Mouse (Mus musculus): ENCODE measurements around the gene Slc25a30. TPM values are rescaled to one million over a fixed set of nuclear protein-coding genes. Genes with fewer than 3 reads are reported as not detected.

The Slc25a30 gene
- polyA plus RNA-seq, 1 experiment from 2014 or later, result 5.7 TPM

DNA sequence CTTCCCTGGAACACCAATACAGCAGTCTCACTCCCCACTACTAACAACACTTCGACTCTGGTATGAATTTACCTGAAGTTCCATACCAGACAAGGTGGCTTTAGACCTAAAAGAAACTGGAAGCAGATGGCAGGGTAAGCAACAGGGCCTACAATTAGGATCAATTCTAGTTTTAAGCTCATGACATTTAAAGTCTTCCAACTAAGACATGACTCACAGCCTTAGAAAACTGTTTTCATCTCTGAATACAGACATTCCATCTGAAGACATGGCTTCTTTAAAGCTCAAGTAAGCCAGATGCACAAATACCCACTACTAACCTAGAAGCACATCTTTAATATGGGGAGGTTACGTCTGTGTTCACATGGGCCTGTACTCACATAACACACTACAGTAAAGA lies 38.9 kb downstream of the Slc25a30 start:
- no peaks in the 10 kb centered on the region for H3K9me3 ChIP-seq (replicated peaks; ENCODE audit: control insufficient read depth, low read length)

DNA sequence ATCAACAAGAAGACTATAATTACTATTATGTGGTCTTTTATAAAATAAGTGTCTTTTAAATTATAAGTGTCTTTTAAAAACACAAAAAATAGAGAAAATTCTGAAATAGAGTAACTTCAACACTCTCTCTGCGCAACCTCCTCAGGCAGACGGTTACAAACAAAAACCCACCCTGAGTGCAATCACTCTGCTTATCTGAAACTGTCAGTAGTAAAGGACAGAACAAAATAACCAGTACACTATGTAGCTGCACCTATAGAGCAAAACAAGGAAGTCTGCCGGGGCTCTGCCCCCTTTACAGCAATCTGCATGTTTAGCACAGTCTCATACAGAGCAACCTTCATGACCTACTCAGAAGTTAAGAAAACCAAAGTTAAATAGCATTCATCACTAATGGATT lies 44.9 kb downstream of the Slc25a30 start:
- no peak overlapping the region for H3K27ac ChIP-seq (ENCODE audit: low read length)
- H3K4me1 ChIP-seq (ENCODE audit: control insufficient read depth, insufficient read depth, low read length), result no peaks in the 10 kb centered on the region
- no peaks in the 10 kb centered on the region for H3K27me3 ChIP-seq (ENCODE audit: control insufficient read depth, insufficient read depth, low read length)
- H3K36me3 ChIP-seq (ENCODE audit: control insufficient read depth, insufficient read depth), result peaks cover 20% of the 10 kb centered on the region
- H3K9me3 ChIP-seq (replicated peaks; ENCODE audit: control insufficient read depth, low read length), result no peaks in the 10 kb centered on the region
- H3K4me3 ChIP-seq (ENCODE audit: low read length), result no peak overlapping the region
- 63% methylated on average over 3 of the region's 3 CpGs for WGBS
- ATAC-seq (replicated peaks; ENCODE audit: extremely low read depth, insufficient read depth, low FRiP score), result no peak
- H3K9ac ChIP-seq (ENCODE audit: low read length), result no peak overlapping the region
- no peak overlapping the region for H3K4me2 ChIP-seq (ENCODE audit: low read depth, low read length)

More for the DNA sequence above, 38.9 kb downstream of the Slc25a30 start:
- Histone ChIP-seq H3K27ac (ENCODE audit: low read length) (no peak overlapping the region), H3K4me3 (ENCODE audit: low read length) (no peak overlapping the region), H3K27me3 (ENCODE audit: control insufficient read depth, insufficient read depth, low read length) (no peaks in the 10 kb centered on the region), H3K36me3 (ENCODE audit: control insufficient read depth, insufficient read depth) (peaks cover 5% of the 10 kb centered on the region), H3K9ac (ENCODE audit: low read length) (no peak overlapping the region), H3K4me1 (ENCODE audit: control insufficient read depth, insufficient read depth, low read length) (peaks cover 12% of the 10 kb centered on the region), H3K4me2 (ENCODE audit: low read depth, low read length) (no peak overlapping the region)
- no peak for ATAC-seq (replicated peaks; ENCODE audit: extremely low read depth, insufficient read depth, low FRiP score)
- 93% methylated on average over 2 of the region's 2 CpGs for WGBS

DNA sequence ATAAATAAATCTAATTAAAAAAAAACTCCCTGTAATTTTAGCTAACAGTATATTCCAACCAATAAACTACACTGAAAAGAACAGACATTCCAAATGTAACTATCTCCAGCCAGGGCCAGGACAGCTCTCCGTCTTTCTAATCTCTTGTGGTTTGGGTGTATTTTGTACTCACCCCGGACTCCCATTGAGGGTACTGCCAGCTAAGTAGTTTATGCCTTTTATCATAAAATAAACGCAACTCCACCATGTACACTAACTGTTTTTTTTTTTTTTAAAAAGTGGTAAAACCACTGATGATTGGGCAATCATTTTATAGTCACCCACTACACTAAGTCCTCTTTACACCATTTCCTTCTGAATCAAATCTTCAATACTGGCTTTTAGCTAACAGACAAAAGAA lies 51.2 kb downstream of the Slc25a30 start:
- Histone ChIP-seq H3K27ac (ENCODE audit: low read length) (no peak overlapping the region), H3K9me3 (replicated peaks; ENCODE audit: control insufficient read depth, low read length) (no peaks in the 10 kb centered on the region), H3K27me3 (ENCODE audit: control insufficient read depth, insufficient read depth, low read length) (no peaks in the 10 kb centered on the region), H3K9ac (ENCODE audit: low read length) (no peak overlapping the region), H3K4me1 (ENCODE audit: control insufficient read depth, insufficient read depth, low read length) (no peaks in the 10 kb centered on the region), H3K4me2 (ENCODE audit: low read depth, low read length) (no peak overlapping the region), H3K36me3 (ENCODE audit: control insufficient read depth, insufficient read depth) (peaks cover 44% of the 10 kb centered on the region), H3K4me3 (ENCODE audit: low read length) (no peak overlapping the region)
- ATAC-seq (replicated peaks; ENCODE audit: extremely low read depth, insufficient read depth, low FRiP score), result no peak
- WGBS, result 90% methylated on average over 3 of the region's 3 CpGs

DNA sequence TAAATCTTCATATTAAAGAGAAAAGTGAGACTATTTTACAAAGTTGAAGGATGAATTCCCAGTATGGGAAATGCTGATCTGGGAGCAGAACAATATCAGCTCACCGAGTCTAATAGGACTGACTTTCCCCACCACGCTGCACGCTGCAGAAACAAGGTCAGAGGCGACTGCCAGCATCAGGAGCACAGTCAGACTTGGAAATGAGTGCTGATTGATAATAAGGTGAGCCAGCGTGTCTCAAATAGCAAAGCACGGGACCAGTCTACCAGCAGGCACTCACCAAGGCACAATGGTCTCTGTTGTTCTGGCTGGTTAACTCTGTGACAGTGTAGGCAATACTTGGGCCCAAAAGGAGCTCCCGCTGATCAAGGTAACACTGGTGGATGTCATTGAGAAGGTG lies 54.2 kb downstream of the Slc25a30 start:
- Histone ChIP-seq H3K9ac (ENCODE audit: low read length) (no peak overlapping the region), H3K4me2 (ENCODE audit: low read depth, low read length) (no peak overlapping the region), H3K27ac (ENCODE audit: low read length) (no peak overlapping the region), H3K9me3 (replicated peaks; ENCODE audit: control insufficient read depth, low read length) (no peaks in the 10 kb centered on the region), H3K27me3 (ENCODE audit: control insufficient read depth, insufficient read depth, low read length) (no peaks in the 10 kb centered on the region), H3K4me3 (ENCODE audit: low read length) (no peak overlapping the region), H3K4me1 (ENCODE audit: control insufficient read depth, insufficient read depth, low read length) (no peaks in the 10 kb centered on the region), H3K36me3 (ENCODE audit: control insufficient read depth, insufficient read depth) (peaks cover 60% of the 10 kb centered on the region)
- ATAC-seq (replicated peaks; ENCODE audit: extremely low read depth, insufficient read depth, low FRiP score), result no peak
- WGBS, result 89% methylated on average over 7 of the region's 7 CpGs

DNA sequence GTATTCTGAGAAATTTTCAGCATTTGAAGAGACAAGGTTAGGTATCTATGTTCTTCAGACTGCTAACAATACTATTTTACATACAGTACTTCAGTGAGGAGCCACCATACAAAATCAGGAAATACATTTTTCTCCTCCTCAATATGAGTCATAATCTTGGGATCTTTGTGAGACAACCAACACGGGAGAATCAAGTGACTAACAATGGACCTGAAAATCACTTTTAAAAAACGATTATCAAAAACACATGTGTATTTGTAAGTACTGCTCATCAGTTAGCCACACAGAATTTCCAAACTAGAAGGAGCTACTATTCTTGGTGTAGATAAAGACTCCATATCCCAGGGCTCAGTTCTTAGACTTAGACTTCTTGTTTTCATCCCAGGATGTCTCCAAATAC lies 55.5 kb downstream of the Slc25a30 start:
- ATAC-seq (replicated peaks; ENCODE audit: extremely low read depth, insufficient read depth, low FRiP score), result no peak
- peaks cover 51% of the 10 kb centered on the region for H3K36me3 ChIP-seq (ENCODE audit: control insufficient read depth, insufficient read depth)
- no peaks in the 10 kb centered on the region for H3K27me3 ChIP-seq (ENCODE audit: control insufficient read depth, insufficient read depth, low read length)
- no peaks in the 10 kb centered on the region for H3K9me3 ChIP-seq (replicated peaks; ENCODE audit: control insufficient read depth, low read length)
- no peak overlapping the region for H3K27ac ChIP-seq (ENCODE audit: low read length)
- H3K4me3 ChIP-seq (ENCODE audit: low read length), result no peak overlapping the region
- H3K4me1 ChIP-seq (ENCODE audit: control insufficient read depth, insufficient read depth, low read length), result no peaks in the 10 kb centered on the region
- no peak overlapping the region for H3K4me2 ChIP-seq (ENCODE audit: low read depth, low read length)
- 78% methylated on average over 2 of the region's 2 CpGs for WGBS
- H3K9ac ChIP-seq (ENCODE audit: low read length), result no peak overlapping the region

DNA sequence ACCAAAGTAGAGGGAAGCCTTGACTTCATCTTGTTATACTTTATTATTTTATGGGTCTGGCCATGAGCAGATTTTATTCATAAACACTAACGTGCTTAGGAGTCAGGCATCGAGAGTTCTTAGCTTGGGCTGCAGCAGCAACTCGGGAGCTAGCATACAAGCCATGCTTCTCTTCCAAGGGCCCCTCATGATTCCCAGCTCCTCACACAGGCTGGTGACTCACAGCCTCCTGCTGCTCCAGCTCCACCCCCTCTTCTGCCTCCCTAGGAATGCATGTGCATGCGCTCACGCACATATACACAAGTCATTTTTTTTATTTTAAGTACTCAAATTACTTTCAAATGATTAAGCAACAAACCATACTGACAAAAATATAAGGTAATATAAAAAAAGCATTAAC lies 58.7 kb downstream of the Slc25a30 start:
- 90% methylated on average over 5 of the region's 5 CpGs for WGBS
- Histone ChIP-seq H3K9me3 (replicated peaks; ENCODE audit: control insufficient read depth, low read length) (no peaks in the 10 kb centered on the region), H3K36me3 (ENCODE audit: control insufficient read depth, insufficient read depth) (peaks cover 37% of the 10 kb centered on the region), H3K4me3 (ENCODE audit: low read length) (no peak overlapping the region), H3K4me1 (ENCODE audit: control insufficient read depth, insufficient read depth, low read length) (no peaks in the 10 kb centered on the region), H3K27me3 (ENCODE audit: control insufficient read depth, insufficient read depth, low read length) (no peaks in the 10 kb centered on the region), H3K4me2 (ENCODE audit: low read depth, low read length) (no peak overlapping the region), H3K9ac (ENCODE audit: low read length) (no peak overlapping the region), H3K27ac (ENCODE audit: low read length) (no peak overlapping the region)
- no peak for ATAC-seq (replicated peaks; ENCODE audit: extremely low read depth, insufficient read depth, low FRiP score)

DNA sequence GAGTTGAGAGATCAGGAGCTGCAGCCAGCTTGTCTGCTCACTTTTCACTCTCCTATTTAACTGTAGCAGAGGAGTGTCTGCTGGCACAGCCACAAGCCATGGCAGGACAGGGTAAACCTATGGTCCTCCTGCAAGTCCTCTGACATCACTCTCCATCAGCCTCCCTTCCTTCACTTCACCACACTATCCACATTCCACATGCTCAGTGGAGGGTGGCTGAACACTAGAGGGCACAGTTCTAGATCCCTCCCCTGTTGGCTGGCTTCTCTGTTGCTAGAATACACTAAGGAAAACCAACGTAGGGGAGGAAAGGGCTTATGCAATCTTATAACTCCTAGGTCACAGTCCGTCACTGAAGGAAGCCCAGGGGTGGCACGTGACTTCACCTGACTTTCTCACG lies 59.8 kb downstream of the Slc25a30 start:
- ATAC-seq (replicated peaks; ENCODE audit: extremely low read depth, insufficient read depth, low FRiP score), result no peak

DNA sequence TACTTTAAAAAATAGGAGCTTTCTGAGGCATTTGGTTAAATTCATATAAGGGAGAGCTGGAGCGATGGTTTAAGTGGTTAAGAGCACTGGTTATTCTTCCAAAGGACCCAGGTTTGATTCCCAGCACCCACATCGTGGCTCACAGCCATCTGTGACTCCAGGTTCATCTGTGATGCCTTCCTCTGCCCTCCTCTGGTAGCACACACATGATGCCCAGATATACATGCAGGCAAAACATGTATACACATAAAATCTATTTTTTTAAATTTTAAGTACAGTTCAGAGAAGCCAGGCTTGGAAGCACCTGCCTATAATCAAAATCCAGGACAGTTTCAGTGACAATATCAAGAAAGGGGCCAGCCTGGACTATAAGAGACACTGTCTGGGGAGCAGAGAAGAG lies 64.0 kb downstream of the Slc25a30 start:
- H3K27me3 ChIP-seq (ENCODE audit: control insufficient read depth, insufficient read depth, low read length), result no peaks in the 10 kb centered on the region
- H3K27ac ChIP-seq (ENCODE audit: low read length), result no peak overlapping the region
- peaks cover 7% of the 10 kb centered on the region for H3K4me1 ChIP-seq (ENCODE audit: control insufficient read depth, insufficient read depth, low read length)
- H3K9me3 ChIP-seq (replicated peaks; ENCODE audit: control insufficient read depth, low read length), result no peaks in the 10 kb centered on the region
- no peak for ATAC-seq (replicated peaks; ENCODE audit: extremely low read depth, insufficient read depth, low FRiP score)
- H3K36me3 ChIP-seq (ENCODE audit: control insufficient read depth, insufficient read depth), result peaks cover 23% of the 10 kb centered on the region; the same call in 1 of the 2 replicates
- no peak overlapping the region for H3K9ac ChIP-seq (ENCODE audit: low read length)
- WGBS, result 95% methylated on average over 2 of the region's 2 CpGs
- H3K4me3 ChIP-seq (ENCODE audit: low read length), result no peak overlapping the region
- H3K4me2 ChIP-seq (ENCODE audit: low read depth, low read length), result no peak overlapping the region

More for the DNA sequence above, 59.8 kb downstream of the Slc25a30 start:
- 68% methylated on average over 4 of the region's 4 CpGs for WGBS
- no peak overlapping the region for H3K4me2 ChIP-seq (ENCODE audit: low read depth, low read length)
- no peak overlapping the region for H3K9ac ChIP-seq (ENCODE audit: low read length)
- H3K27me3 ChIP-seq (ENCODE audit: control insufficient read depth, insufficient read depth, low read length), result no peaks in the 10 kb centered on the region
- H3K36me3 ChIP-seq (ENCODE audit: control insufficient read depth, insufficient read depth), result peaks cover 34% of the 10 kb centered on the region
- no peaks in the 10 kb centered on the region for H3K4me1 ChIP-seq (ENCODE audit: control insufficient read depth, insufficient read depth, low read length)
- H3K4me3 ChIP-seq (ENCODE audit: low read length), result no peak overlapping the region
- no peak overlapping the region for H3K27ac ChIP-seq (ENCODE audit: low read length)
- H3K9me3 ChIP-seq (replicated peaks; ENCODE audit: control insufficient read depth, low read length), result no peaks in the 10 kb centered on the region

DNA sequence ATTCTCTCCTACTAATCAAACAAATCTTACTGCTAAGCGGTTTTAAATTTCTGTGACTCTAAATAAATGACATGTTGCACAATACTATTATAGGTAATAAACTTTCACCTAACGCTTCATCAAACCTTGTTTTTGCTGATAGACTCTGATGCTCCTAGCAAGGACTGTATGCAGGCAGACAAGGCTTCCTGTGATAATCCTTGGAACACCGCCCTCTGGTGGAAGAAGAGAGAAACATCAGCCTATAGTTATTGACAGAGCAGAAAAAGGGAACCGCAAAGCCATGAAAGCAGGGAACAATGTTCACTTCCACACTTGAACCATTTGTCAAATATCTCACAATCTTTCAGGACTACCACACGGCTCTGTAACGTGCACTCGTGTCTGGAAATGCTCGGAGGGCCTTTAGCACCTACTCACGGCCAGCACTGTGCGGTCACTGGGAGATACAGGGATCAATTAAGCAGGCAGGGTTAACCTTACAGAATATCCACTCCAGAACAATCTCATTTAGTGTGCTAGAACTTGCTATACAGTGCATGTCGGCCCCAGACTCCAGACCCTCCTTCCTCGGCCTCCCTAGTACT lies 64.8 kb downstream of the Slc25a30 start:
- 55% methylated on average over 12 of the region's 12 CpGs for WGBS
- H3K4me3 ChIP-seq (ENCODE audit: low read length), result no peak overlapping the region

More for the DNA sequence above, 64.8 kb downstream of the Slc25a30 start:
- Histone ChIP-seq H3K9ac (ENCODE audit: low read length) (no peak overlapping the region), H3K27me3 (ENCODE audit: control insufficient read depth, insufficient read depth, low read length) (no peaks in the 10 kb centered on the region), H3K9me3 (replicated peaks; ENCODE audit: control insufficient read depth, low read length) (no peaks in the 10 kb centered on the region), H3K27ac (ENCODE audit: low read length) (no peak overlapping the region), H3K4me2 (ENCODE audit: low read depth, low read length) (no peak overlapping the region), H3K4me1 (ENCODE audit: control insufficient read depth, insufficient read depth, low read length) (peaks cover 7% of the 10 kb centered on the region), H3K36me3 (ENCODE audit: control insufficient read depth, insufficient read depth) (peaks cover 22% of the 10 kb centered on the region)
- no peak for ATAC-seq (replicated peaks; ENCODE audit: extremely low read depth, insufficient read depth, low FRiP score)

Data from heart, embryonic 16.5 days (tissue).